ENCODE assay signal across 10 mouse cellular contexts in the genomic region with DNA sequence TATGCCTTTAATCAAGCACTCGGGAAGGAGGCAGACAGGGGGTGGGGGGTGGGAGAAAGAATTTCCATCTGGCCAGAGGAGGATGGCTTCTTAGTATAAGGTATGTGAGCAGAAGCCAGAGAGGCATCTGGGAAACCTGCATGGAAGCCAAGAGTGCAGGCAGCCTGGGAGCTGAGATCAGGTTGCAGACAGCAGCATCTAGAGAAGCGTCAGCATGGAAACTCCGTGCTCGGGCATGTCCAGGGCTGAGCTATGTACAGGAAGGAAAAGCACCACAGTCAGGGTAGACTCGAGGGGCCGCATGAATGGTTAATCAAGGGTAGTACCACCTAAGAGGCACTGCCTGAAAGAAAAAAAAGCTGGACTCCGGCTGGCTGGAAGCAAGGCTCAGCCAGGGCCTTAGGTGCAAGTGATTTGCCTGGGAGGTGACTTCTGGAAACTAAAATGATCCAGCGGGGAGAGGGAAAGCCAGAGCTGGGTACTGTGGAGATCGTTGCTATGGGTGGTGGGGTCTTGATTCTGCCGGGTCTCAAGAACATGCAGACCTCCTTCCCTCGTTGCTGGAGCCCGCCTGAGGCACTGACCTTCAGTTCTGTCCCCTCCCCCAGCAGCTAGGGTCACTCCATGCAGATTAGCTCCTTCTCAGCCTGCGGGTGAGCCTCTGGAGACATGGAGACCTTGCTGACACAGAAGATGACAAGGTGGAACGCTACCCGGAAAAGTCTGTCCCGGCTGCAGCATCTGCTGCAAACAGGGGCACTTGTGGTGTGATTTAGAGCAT. TPM values are rescaled to one million over a fixed set of nuclear protein-coding genes. Genes with fewer than 3 reads are reported as not detected.
A peak's percentile ranks its signal among the peaks of the same experiment; 100 is the strongest.
DNase-seq lines count a peak whose midpoint lies in the region; ATAC-seq lines count a peak whose summit lies in the region.
"Had no signal": no experiment of that assay in that cellular context is flagged by ENCODE, and none has a peak within 500 bp of the region (broad histone marks: within the 10 kb centered on the region; RNA-seq: fewer than 3 reads in every experiment).

No protein-coding gene starts in this region.

- H3K36me3 ChIP-seq in kidney, embryonic 16.5 days (ENCODE audit: insufficient read depth, low read length) = no peaks in the 10 kb centered on the region
- no peaks in the 10 kb centered on the region for H3K36me3 ChIP-seq in embryonic facial prominence, embryonic 13.5 days
- H3K36me3 ChIP-seq in midbrain, embryonic 16.5 days (ENCODE audit: control insufficient read depth, insufficient read depth, low read length) = no peaks in the 10 kb centered on the region

- ATAC-seq in kidney, embryonic 16.5 days (ENCODE audit: low FRiP score, low TSS enrichment) = peak; percentile 77
- ATAC-seq in embryonic facial prominence, embryonic 13.5 days (ENCODE audit: insufficient number of reproducible peaks, insufficient read depth, low FRiP score, low TSS enrichment, low read depth) = peak; percentile 84
- ATAC-seq in midbrain, embryonic 16.5 days = no peak

- 21% methylated on average over 16 of the region's 16 CpGs for WGBS in kidney, embryonic 16.5 days
- WGBS in embryonic facial prominence, embryonic 13.5 days = 11% methylated on average over 16 of the region's 16 CpGs
- 44% methylated on average over 16 of the region's 16 CpGs for WGBS in midbrain, embryonic 16.5 days

- DNase-seq in kidney, adult 9 months = no peak
- peak; percentile 64 for DNase-seq in ZHBTc4 (ENCODE audit: low read depth, low spot score)
- DNase-seq in cerebellum, postnatal 25 days = no peak
- DNase-seq in adrenal gland, adult 2 months = no peak
- DNase-seq: cerebellum, adult 8-10 months; lung, postnatal 4 days had no signal

- no peaks in the 10 kb centered on the region for H3K27me3 ChIP-seq in kidney, embryonic 16.5 days (ENCODE audit: insufficient read depth, low read length)
- H3K27me3 ChIP-seq in embryonic facial prominence, embryonic 13.5 days = no peaks in the 10 kb centered on the region
- H3K27me3 ChIP-seq in midbrain, embryonic 16.5 days (ENCODE audit: control insufficient read depth, insufficient read depth, low read depth, low read length) = no peaks in the 10 kb centered on the region

- no peak overlapping the region for H3K4me3 ChIP-seq in kidney, embryonic 16.5 days (ENCODE audit: low read length)
- H3K4me3 ChIP-seq in embryonic facial prominence, embryonic 13.5 days = 0 out of 2 replicates have a peak overlapping the region, but pooled peaks have one; percentile 2
- no peak overlapping the region for H3K4me3 ChIP-seq in midbrain, embryonic 16.5 days (ENCODE audit: low read depth, low read length)
- H3K4me3 ChIP-seq: layer of hippocampus, adult 2 months had no signal

- H3K27ac ChIP-seq in kidney, embryonic 16.5 days (ENCODE audit: low read length) = no peak overlapping the region
- H3K27ac ChIP-seq in embryonic facial prominence, embryonic 13.5 days = peak overlapping the region; percentile 87
- H3K27ac ChIP-seq in midbrain, embryonic 16.5 days (ENCODE audit: low read length) = no peak overlapping the region
- H3K27ac ChIP-seq: layer of hippocampus, adult 2 months had no signal

- H3K9ac ChIP-seq in kidney, embryonic 16.5 days (replicated peaks; ENCODE audit: low read length) = peak overlapping the region; percentile 5; the same call in 1 of the 2 replicates
- peak overlapping the region; percentile 32 for H3K9ac ChIP-seq in embryonic facial prominence, embryonic 13.5 days
- H3K9ac ChIP-seq in midbrain, embryonic 16.5 days (ENCODE audit: low read depth, low read length) = 0 out of 2 replicates have a peak overlapping the region, but pooled peaks have one; percentile 30

- H3K4me1 ChIP-seq in kidney, embryonic 16.5 days (ENCODE audit: insufficient read depth, low read length) = peaks cover 11% of the 10 kb centered on the region; the same call in 1 of the 2 replicates
- peaks cover 22% of the 10 kb centered on the region for H3K4me1 ChIP-seq in embryonic facial prominence, embryonic 13.5 days
- no peaks in the 10 kb centered on the region for H3K4me1 ChIP-seq in midbrain, embryonic 16.5 days (ENCODE audit: control insufficient read depth, insufficient read depth, low read length)

- H3K4me2 ChIP-seq in kidney, embryonic 16.5 days (replicated peaks; ENCODE audit: low read depth, low read length) = peak overlapping the region; percentile 7; the same call in 1 of the 2 replicates
- peak overlapping the region; percentile 44 for H3K4me2 ChIP-seq in embryonic facial prominence, embryonic 13.5 days
- no peak overlapping the region for H3K4me2 ChIP-seq in midbrain, embryonic 16.5 days (ENCODE audit: low read length)

- H3K9me3 ChIP-seq in kidney, embryonic 16.5 days (ENCODE audit: low read length) = no peaks in the 10 kb centered on the region
- no peaks in the 10 kb centered on the region for H3K9me3 ChIP-seq in embryonic facial prominence, embryonic 13.5 days
- H3K9me3 ChIP-seq in midbrain, embryonic 16.5 days (replicated peaks; ENCODE audit: control insufficient read depth, low read length, poor library complexity, severe bottlenecking) = no peaks in the 10 kb centered on the region

RNA-seq across cellular contexts. Expression of a gene that starts 13.3 kb away (rescaled TPM):
- 2.1 and 2.8 TPM in 2 replicates for polyA plus RNA-seq in kidney, embryonic 16.5 days (2015; fragmentation: Nextera tagmentation; extraction: Ambion mirVana)
- polyA plus RNA-seq in embryonic facial prominence, embryonic 13.5 days (2015; fragmentation: Nextera tagmentation; extraction: Ambion mirVana) = 2.4 and 2.7 TPM in 2 replicates
- 6.6 and 7.1 TPM in 2 replicates for polyA plus RNA-seq in midbrain, embryonic 16.5 days (2015; fragmentation: Nextera tagmentation; extraction: Ambion mirVana)
- 1 to 10 TPM in 1 of 2 experiments, under 1 TPM in 1; 0.61 to 1.5 TPM for total RNA-seq in adrenal gland, adult 2 months (2021)
- polyA plus RNA-seq in adrenal gland, adult 2 months (2012; rRNA removed) = 0.90 and 1.0 TPM in 2 replicates

RNA-seq across cellular contexts. Expression of a gene that starts 13.7 kb away (rescaled TPM):
- polyA plus RNA-seq in kidney, embryonic 16.5 days (2015; fragmentation: Nextera tagmentation; extraction: Ambion mirVana) = 36.3 and 41.7 TPM in 2 replicates
- polyA plus RNA-seq in embryonic facial prominence, embryonic 13.5 days (2015; fragmentation: Nextera tagmentation; extraction: Ambion mirVana) = 27.8 and 29.5 TPM in 2 replicates
- 66.4 and 74.6 TPM in 2 replicates for polyA plus RNA-seq in midbrain, embryonic 16.5 days (2015; fragmentation: Nextera tagmentation; extraction: Ambion mirVana)
- 10 to 100 TPM; 71.9 to 78.5 TPM for total RNA-seq in adrenal gland, adult 2 months (2021)
- polyA plus RNA-seq in adrenal gland, adult 2 months (2012; rRNA removed) = 159 and 181 TPM in 2 replicates

RNA-seq across cellular contexts. Expression of a gene that starts 50.5 kb away (rescaled TPM):
- polyA plus RNA-seq in kidney, embryonic 16.5 days (2015; fragmentation: Nextera tagmentation; extraction: Ambion mirVana) = 26.5 and 26.6 TPM in 2 replicates
- 25.3 and 25.8 TPM in 2 replicates for polyA plus RNA-seq in embryonic facial prominence, embryonic 13.5 days (2015; fragmentation: Nextera tagmentation; extraction: Ambion mirVana)
- polyA plus RNA-seq in midbrain, embryonic 16.5 days (2015; fragmentation: Nextera tagmentation; extraction: Ambion mirVana) = 24.4 and 24.8 TPM in 2 replicates
- total RNA-seq in adrenal gland, adult 2 months (2021) = 10 to 100 TPM; 45.9 to 53.9 TPM
- polyA plus RNA-seq in adrenal gland, adult 2 months (2012; rRNA removed) = 52.7 and 56.1 TPM in 2 replicates

RNA-seq across cellular contexts. Expression of a gene that starts 51.8 kb away (rescaled TPM):
- polyA plus RNA-seq in kidney, embryonic 16.5 days (2015; fragmentation: Nextera tagmentation; extraction: Ambion mirVana) = 61.4 and 62.1 TPM in 2 replicates
- polyA plus RNA-seq in embryonic facial prominence, embryonic 13.5 days (2015; fragmentation: Nextera tagmentation; extraction: Ambion mirVana) = 52.7 and 54.9 TPM in 2 replicates
- polyA plus RNA-seq in midbrain, embryonic 16.5 days (2015; fragmentation: Nextera tagmentation; extraction: Ambion mirVana) = 43.3 and 47.4 TPM in 2 replicates
- 10 to 100 TPM; 81.2 to 90.9 TPM for total RNA-seq in adrenal gland, adult 2 months (2021)
- polyA plus RNA-seq in adrenal gland, adult 2 months (2012; rRNA removed) = 48.7 and 51.3 TPM in 2 replicates
